Mouse (Mus musculus) E14TG2a.4 (cell line): ENCODE results near the gene Mob1b.

ENCODE experiments used
- CTCF ChIP-seq: conservative IDR thresholded peaks from 2 replicates; pipeline ENCODE4 v1.5.1; 2014; ENCODE audit warnings: low read length
- NANOG ChIP-seq: IDR thresholded peaks from 2 replicates; pipeline ENCODE4 v1.6.1; 2014; ENCODE audit warnings: borderline replicate concordance, low read length, mixed read lengths
- POU5F1 ChIP-seq: IDR thresholded peaks from 2 replicates; pipeline ENCODE4 v1.6.1; 2014; ENCODE audit warnings: low read length, borderline replicate concordance

GRCm38 (mm10) chr5:88807342-88807741, 86.7 kb downstream of the Mob1b start:
- TF ChIP-seq CTCF (no peak), POU5F1 (no peak), NANOG (no peak)
